Mouse (Mus musculus) G1E-ER4 (cell line): ENCODE data around the gene Mrpl40. TPM values are rescaled to one million over a fixed set of nuclear protein-coding genes. Genes with fewer than 3 reads are reported as not detected.

Experiments
- GATA1 ChIP-seq: IDR thresholded peaks from one replicate; pipeline ENCODE4 v1.8.0; 2012; ENCODE audit warnings: low read length, inconsistent platforms
- polyA plus RNA-seq: library from polyadenylated mRNA; stranded (reverse); fragments of >175 nt; gene quantifications from 2 replicates; pipeline ENCODE4 v1.2.3, GENCODE M21; 2012

The Mrpl40 gene
- polyA plus RNA-seq: 18.1 and 20.3 TPM in 2 replicates

- no peak for TF ChIP-seq GATA1
These were observed at the start of gene Mrpl40, which contains the start of gene Hira for GRCm38 (mm10) chr16:18876442-18877308. TSS of gene Mrpl40 (minus strand) at chr16:18876862. TSS of gene Hira (plus strand) at chr16:18877037.

GRCm38 (mm10) chr16:18921771-18922170 is 45.1 kb upstream of the Mrpl40 start:
- no peak for TF ChIP-seq GATA1

GRCm38 (mm10) chr16:18916064-18916463 is 39.4 kb upstream of the Mrpl40 start:
- no peak for TF ChIP-seq GATA1

- TF ChIP-seq GATA1: no peak
These were observed 29.0 kb upstream of the Mrpl40 start for GRCm38 (mm10) chr16:18905648-18906047.

- TF ChIP-seq GATA1: no peak
These were observed 19.8 kb upstream of the Mrpl40 start for GRCm38 (mm10) chr16:18896429-18896828.

- TF ChIP-seq GATA1: no peak
These were observed 18.6 kb upstream of the Mrpl40 start for GRCm38 (mm10) chr16:18895249-18895648.

- no peak for TF ChIP-seq GATA1
These were observed 17.2 kb upstream of the Mrpl40 start for GRCm38 (mm10) chr16:18893840-18894372.

GRCm38 (mm10) chr16:18884044-18884443 is 7.4 kb upstream of the Mrpl40 start:
- no peak for TF ChIP-seq GATA1

GRCm38 (mm10) chr16:18878091-18878720 is 1.5 kb upstream of the Mrpl40 start:
- no peak for TF ChIP-seq GATA1

GRCm38 (mm10) chr16:18877386-18878090 is 876 bp upstream of the Mrpl40 start:
- TF ChIP-seq GATA1: no peak

GRCm38 (mm10) chr16:18876091-18876441 is 596 bp downstream of the Mrpl40 start:
- no peak for TF ChIP-seq GATA1

- no peak for TF ChIP-seq GATA1
These were observed 16.5 kb downstream of the Mrpl40 start for GRCm38 (mm10) chr16:18860186-18860585.

GRCm38 (mm10) chr16:18858551-18858950 is 18.1 kb downstream of the Mrpl40 start:
- no peak for TF ChIP-seq GATA1

GRCm38 (mm10) chr16:18846301-18846820 is 30.3 kb downstream of the Mrpl40 start:
- no peak for TF ChIP-seq GATA1

- no peak for TF ChIP-seq GATA1
These were observed 38.3 kb downstream of the Mrpl40 start for GRCm38 (mm10) chr16:18838346-18838745.
